In the genomic region with DNA sequence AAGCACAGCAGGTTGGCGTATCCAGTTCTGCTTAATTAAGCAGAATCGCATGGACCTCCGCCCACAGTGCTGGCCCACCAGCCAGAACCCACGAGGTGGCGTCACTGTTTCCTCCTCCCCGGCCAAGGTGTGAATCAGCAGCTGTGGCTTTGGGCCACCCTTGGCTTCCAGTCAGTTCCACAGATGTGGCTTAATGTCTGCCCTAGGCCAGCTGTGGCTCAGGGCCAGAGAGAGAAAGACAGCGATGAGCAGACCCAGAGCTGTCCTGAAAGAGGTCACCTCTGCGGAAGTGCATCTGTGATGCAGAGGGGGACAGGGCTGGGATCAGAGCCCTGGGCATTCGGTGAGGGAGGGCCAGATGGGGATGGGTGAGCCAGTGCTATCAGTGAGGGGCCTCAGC, we compare ENCODE assay signal across 9 mouse cellular contexts. TPM values are rescaled to one million over a fixed set of nuclear protein-coding genes. Genes with fewer than 3 reads are reported as not detected.
DNase-seq lines count a peak whose midpoint lies in the region; ATAC-seq and TF ChIP-seq lines count a peak whose summit lies in the region.
"Had no signal": no experiment of that assay in that cellular context is flagged by ENCODE, and none has a peak within 500 bp of the region (broad histone marks: within the 10 kb centered on the region; RNA-seq: fewer than 3 reads in every experiment).

No protein-coding gene starts in this region.

- H3K4me2 ChIP-seq in hindbrain, postnatal 0 days (ENCODE audit: low read depth, low read length): no peak overlapping the region
- H3K4me2 ChIP-seq: midbrain, embryonic 12.5 days had no signal

- 34% methylated on average over 9 of the region's 9 CpGs for WGBS in hindbrain, postnatal 0 days
- 48% methylated on average over 9 of the region's 9 CpGs for WGBS in olfactory bulb, adult 2 months

- no peaks in the 10 kb centered on the region for H3K36me3 ChIP-seq in hindbrain, postnatal 0 days (ENCODE audit: insufficient read depth, low read length)

- no peaks in the 10 kb centered on the region for H3K27me3 ChIP-seq in hindbrain, postnatal 0 days (ENCODE audit: insufficient read depth, low read length)
- H3K27me3 ChIP-seq: midbrain, embryonic 12.5 days had no signal

- H3K4me1 ChIP-seq in hindbrain, postnatal 0 days (ENCODE audit: insufficient read depth, low read length): peaks cover 9% of the 10 kb centered on the region
- H3K4me1 ChIP-seq in olfactory bulb, adult 2 months (ENCODE audit: control insufficient read depth, insufficient read depth, low read length): peaks cover 20% of the 10 kb centered on the region

- H3K9ac ChIP-seq in hindbrain, postnatal 0 days (replicated peaks; ENCODE audit: low read length): no peak overlapping the region
- H3K9ac ChIP-seq: midbrain, embryonic 12.5 days had no signal

- peak; percentile 71 for DNase-seq in adrenal gland, adult 2 months
- no peak for DNase-seq in adrenal gland, postnatal 4 days (ENCODE audit: low spot score in 2 of 2)
- DNase-seq in 3134 (ENCODE audit: extremely low read depth, insufficient read length, low spot score): peak; percentile 92
- DNase-seq in gastrocnemius, adult 18-20 months (ENCODE audit: low spot score): peak; percentile 92
- peak; percentile 57 for DNase-seq in hindbrain, postnatal 0 days (ENCODE audit: low spot score)
- no peak for DNase-seq in spleen, adult 12 weeks (ENCODE audit: low spot score)
- DNase-seq in cerebellum, adult 11-12 months: no peak

- ATAC-seq in hindbrain, postnatal 0 days: peak; percentile 48

- no peak for TF ChIP-seq POLR2A in olfactory bulb, adult 2 months (IDR thresholded peaks at IDR 0.05; ENCODE audit: insufficient read depth, low read depth, low read length)

- no peak overlapping the region for H3K4me3 ChIP-seq in hindbrain, postnatal 0 days (ENCODE audit: low read length)
- no peak overlapping the region for H3K4me3 ChIP-seq in olfactory bulb, adult 2 months (ENCODE audit: insufficient read depth, low read depth, low read length)
- H3K4me3 ChIP-seq: midbrain, embryonic 12.5 days had no signal

- no peaks in the 10 kb centered on the region for H3K9me3 ChIP-seq in hindbrain, postnatal 0 days (ENCODE audit: low read length)
- H3K9me3 ChIP-seq: midbrain, embryonic 12.5 days had no signal

- no peak for TF ChIP-seq CTCF in hindbrain, postnatal 0 days (IDR thresholded peaks at IDR 0.05; ENCODE audit: low read depth)
- no peak for TF ChIP-seq CTCF in olfactory bulb, adult 2 months (IDR thresholded peaks at IDR 0.05; ENCODE audit: insufficient read depth, low read depth, low read length)

- H3K27ac ChIP-seq in hindbrain, postnatal 0 days: no peak overlapping the region
- H3K27ac ChIP-seq in olfactory bulb, adult 2 months (ENCODE audit: insufficient read depth, low read depth, low read length): peak overlapping the region; percentile 24; the same call in 1 of the 2 replicates
- H3K27ac ChIP-seq: midbrain, embryonic 12.5 days had no signal

RNA-seq across cellular contexts. Expression of gene Sh3pxd2b, which starts 10.1 kb away (rescaled TPM):
- 1 to 10 TPM; 5.2 to 7.4 TPM for total RNA-seq in adrenal gland, adult 2 months (2021)
- 3.0 and 3.4 TPM in 2 replicates for polyA plus RNA-seq in adrenal gland, adult 2 months (2012; rRNA removed)
- total RNA-seq in adrenal gland, postnatal 4 days (2021): 10 to 100 TPM; 23.4 to 29.2 TPM
- 1 to 10 TPM; 4.2 to 4.6 TPM for total RNA-seq in gastrocnemius, adult 18-20 months (2021)
- total RNA-seq in hindbrain, postnatal 0 days (2014; rRNA removed): 32.2 and 37.4 TPM in 2 replicates
- 6.7 and 7.4 TPM in 2 replicates for polyA plus RNA-seq in hindbrain, postnatal 0 days (2015; fragmentation: Nextera tagmentation; extraction: Ambion mirVana)
- polyA plus RNA-seq in olfactory bulb, adult 2 months (2012; ENCODE audit: insufficient read depth, insufficient read length, low replicate concordance, missing spikeins): not detected in 2 replicates

RNA-seq across cellular contexts. Expression of gene Hbq1a, which starts 57.8 kb away (rescaled TPM):
- total RNA-seq in adrenal gland, adult 2 months (2021): not detected
- not detected in 2 replicates for polyA plus RNA-seq in adrenal gland, adult 2 months (2012; rRNA removed)
- 1 to 10 TPM in 1 of 2 experiments, not detected in 1; 1.5 TPM for total RNA-seq in adrenal gland, postnatal 4 days (2021)
- total RNA-seq in gastrocnemius, adult 18-20 months (2021): not detected
- 5.6 TPM in 1 of 2 replicates, not detected in the other for total RNA-seq in hindbrain, postnatal 0 days (2014; rRNA removed)
- polyA plus RNA-seq in hindbrain, postnatal 0 days (2015; fragmentation: Nextera tagmentation; extraction: Ambion mirVana): 2.0 and 2.2 TPM in 2 replicates
- polyA plus RNA-seq in olfactory bulb, adult 2 months (2012; ENCODE audit: insufficient read depth, insufficient read length, low replicate concordance, missing spikeins): not detected in 2 replicates

Comparison
In these comparisons a context has a peak if more than half of its experiments do, and no peak if none do; other contexts are left out.
1. DNase-seq: peak in adrenal gland, adult 2 months (single experiment), 3134 (single experiment), gastrocnemius, adult 18-20 months (single experiment) and hindbrain, postnatal 0 days (single experiment); none in adrenal gland, postnatal 4 days (0 of 2), spleen, adult 12 weeks (single experiment) and cerebellum, adult 11-12 months (single experiment).